Mouse (Mus musculus): Measurements from ENCODE around the gene B3galt4.

GRCm38 (mm10) chr17:34000150-34000537 lies 48.9 kb upstream of the B3galt4 start, which contains the start of gene H2-K1:
- TF ChIP-seq POLR2A (IDR thresholded peaks at IDR 0.05; ENCODE audit: low read depth, low read length): peak; percentile 98
- TF ChIP-seq CTCF (conservative IDR thresholded peaks at IDR 0.05; ENCODE audit: insufficient read depth, insufficient read length, low read depth, low read length): no peak
